Mouse (Mus musculus) layer of hippocampus, postnatal 14 days (tissue): ENCODE measurements around the gene Angel2. TPM values are rescaled to one million over a fixed set of nuclear protein-coding genes. Genes with fewer than 3 reads are reported as not detected.

ENCODE experiments used
- DNase-seq, 2 experiments: peaks; one replicate each; pipeline ENCODE4 v3.0.0; 2021 to 2022; ENCODE audit warnings: low spot score in 2 of 2, mixed read lengths in 1 of 2
- total RNA-seq, 2 experiments: library from RNA; stranded (reverse); gene quantifications; 2 replicates each; pipeline ENCODE4 v1.2.3; 2021

The Angel2 gene
- total RNA-seq, 2 experiments from 2014 or later: 47.4 to 49.0 TPM

- peak in 1 of 2 experiments; percentile 31 for DNase-seq
Observed at GRCm38 (mm10) chr1:190978511-190979073, 53.7 kb downstream of the Angel2 start.

DNA sequence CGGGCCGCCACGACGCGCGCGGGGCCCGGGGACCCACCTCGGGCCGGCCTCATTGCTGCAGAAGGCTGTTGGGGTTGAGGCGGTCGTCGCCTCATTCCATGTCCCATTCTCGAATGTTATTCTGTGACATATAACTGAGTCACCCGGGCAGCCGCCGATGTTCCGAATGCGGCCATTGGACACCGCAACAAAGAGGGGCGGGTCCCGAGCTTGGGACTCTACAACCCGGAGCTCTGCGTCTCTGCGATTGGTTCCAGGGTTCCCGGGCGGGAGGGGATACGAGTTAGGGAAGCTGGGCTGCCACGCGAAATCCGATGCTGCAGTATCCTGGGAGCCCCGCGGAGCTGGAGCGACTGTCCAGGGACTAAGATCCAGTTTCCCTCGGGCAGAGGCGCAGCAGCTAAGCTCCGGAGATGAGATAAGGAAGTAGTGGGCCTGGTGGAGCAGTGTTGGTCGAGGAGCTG lies 54.2 kb downstream of the Angel2 start, which contains the start of gene Vash2:
Gene Vash2 (minus strand): TSS at position 197 of the 464 bp plus-strand sequence.
- DNase-seq: peak; percentile 70 to 85

DNA sequence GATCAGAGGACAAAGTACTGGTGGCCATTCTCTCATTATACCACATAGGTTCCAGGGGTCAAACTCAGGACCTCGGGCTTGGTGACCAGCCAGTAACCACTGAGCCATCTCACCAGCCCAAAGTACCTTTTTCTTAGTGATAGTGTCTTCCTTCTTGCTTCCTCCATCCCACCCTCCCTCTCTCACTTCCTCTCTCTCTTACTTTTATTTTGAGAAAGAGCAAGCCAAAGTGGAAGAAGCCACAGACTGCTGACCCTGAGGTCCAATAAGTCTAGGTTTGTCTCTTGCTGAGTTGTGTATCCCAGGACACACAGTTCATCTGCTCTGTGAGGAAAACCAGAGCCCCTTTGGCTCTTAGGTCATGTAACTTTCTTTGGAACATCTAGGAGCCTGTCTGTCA lies 55.6 kb downstream of the Angel2 start:
- DNase-seq: no peak

- DNase-seq: no peak
Observed at GRCm38 (mm10) chr1:190981412-190981811, 56.5 kb downstream of the Angel2 start.

- no peak for DNase-seq
Observed at GRCm38 (mm10) chr1:190989437-190990082, 64.6 kb downstream of the Angel2 start.

- peak; percentile 40 to 62 for DNase-seq
Observed at GRCm38 (mm10) chr1:190995548-190995947, 70.6 kb downstream of the Angel2 start.

GRCm38 (mm10) chr1:190996346-190996877 lies 71.5 kb downstream of the Angel2 start:
- DNase-seq: no peak

Other genes starting within 250 kb of the Angel2 start
- gene Rps6kc1, start 13.3 kb upstream of the Angel2 start, total RNA-seq: 10 to 100 TPM; 54.8 to 59.9 TPM
- gene Vash2, start 54.2 kb downstream of the Angel2 start, total RNA-seq: 1 to 10 TPM; 6.4 to 7.4 TPM
- gene Flvcr1, start 101.0 kb downstream of the Angel2 start, total RNA-seq: 10 to 100 TPM; 18.6 to 21.6 TPM
- not detected for gene Spata45, start 111.5 kb downstream of the Angel2 start, total RNA-seq
- 10 to 100 TPM; 30.0 to 42.1 TPM for gene Tatdn3, start 137.8 kb downstream of the Angel2 start, total RNA-seq
- 1 to 10 TPM in 1 of 2 experiments, under 1 TPM in 1; 0.60 to 1.2 TPM for gene Nsl1, start 137.9 kb downstream of the Angel2 start, total RNA-seq
- gene Batf3, start 172.7 kb downstream of the Angel2 start, total RNA-seq: not detected
- not detected for gene Fam71a, start 239.7 kb downstream of the Angel2 start, total RNA-seq